Mouse (Mus musculus): ENCODE measurements at regions not wholly inside any gene's neighbourhood (a gene's known extent, or its start where the extent isn't known, plus 50 kb on each side); places are given as distances from the start of the nearest gene placed in this dataset.

- H3K36me3 ChIP-seq (ENCODE audit: insufficient read depth, low read length), result no peaks in the 10 kb centered on the region
- no peak for TF ChIP-seq POU5F1 (IDR thresholded peaks at IDR 0.05; ENCODE audit: borderline replicate concordance, low read length)
- TF ChIP-seq CTCF (conservative IDR thresholded peaks at IDR 0.05; ENCODE audit: low read length), result no peak
- no peak for TF ChIP-seq NANOG (IDR thresholded peaks at IDR 0.05; ENCODE audit: borderline replicate concordance, low read length)
- H3K9me3 ChIP-seq (ENCODE audit: low read length), result no peaks in the 10 kb centered on the region
- no peaks in the 10 kb centered on the region for H3K27me3 ChIP-seq (ENCODE audit: insufficient read depth, low read length)
- no peaks in the 10 kb centered on the region for H3K4me1 ChIP-seq (replicated peaks; ENCODE audit: low read depth, low read length)
- no peak overlapping the region for H3K4me3 ChIP-seq (replicated peaks; ENCODE audit: low read length)
These were observed 325.4 kb upstream of the Pard3b start for GRCm38 (mm10) chr1:61313196-61313595.

- no peaks in the 10 kb centered on the region for H3K36me3 ChIP-seq (ENCODE audit: insufficient read depth, low read length)
- no peaks in the 10 kb centered on the region for H3K27me3 ChIP-seq (ENCODE audit: insufficient read depth, low read length)
- TF ChIP-seq NANOG (IDR thresholded peaks at IDR 0.05; ENCODE audit: borderline replicate concordance, low read length) (no peak), POU5F1 (IDR thresholded peaks at IDR 0.05; ENCODE audit: borderline replicate concordance, low read length) (no peak), CTCF (conservative IDR thresholded peaks at IDR 0.05; ENCODE audit: low read length) (no peak)
- no peaks in the 10 kb centered on the region for H3K9me3 ChIP-seq (ENCODE audit: low read length)
- no peak overlapping the region for H3K4me3 ChIP-seq (replicated peaks; ENCODE audit: low read length)
- no peaks in the 10 kb centered on the region for H3K4me1 ChIP-seq (replicated peaks; ENCODE audit: low read depth, low read length)
These were observed 322.4 kb upstream of the Pard3b start for GRCm38 (mm10) chr1:61316261-61316660.

- TF ChIP-seq CTCF (conservative IDR thresholded peaks at IDR 0.05; ENCODE audit: low read length), result no peak
- TF ChIP-seq NANOG (IDR thresholded peaks at IDR 0.05; ENCODE audit: borderline replicate concordance, low read length), result no peak
- TF ChIP-seq POU5F1 (IDR thresholded peaks at IDR 0.05; ENCODE audit: borderline replicate concordance, low read length), result no peak
- H3K36me3 ChIP-seq (ENCODE audit: insufficient read depth, low read length), result no peaks in the 10 kb centered on the region
- H3K4me3 ChIP-seq (replicated peaks; ENCODE audit: low read length), result no peak overlapping the region
- H3K27me3 ChIP-seq (ENCODE audit: insufficient read depth, low read length), result no peaks in the 10 kb centered on the region
- H3K9me3 ChIP-seq (ENCODE audit: low read length), result no peaks in the 10 kb centered on the region
- no peaks in the 10 kb centered on the region for H3K4me1 ChIP-seq (replicated peaks; ENCODE audit: low read depth, low read length)
These were observed 321.9 kb upstream of the Pard3b start for GRCm38 (mm10) chr1:61316736-61317135.

- Histone ChIP-seq H3K4me1 (replicated peaks; ENCODE audit: low read depth, low read length) (no peaks in the 10 kb centered on the region), H3K36me3 (ENCODE audit: insufficient read depth, low read length) (no peaks in the 10 kb centered on the region), H3K27me3 (ENCODE audit: insufficient read depth, low read length) (no peaks in the 10 kb centered on the region), H3K9me3 (ENCODE audit: low read length) (no peaks in the 10 kb centered on the region), H3K4me3 (replicated peaks; ENCODE audit: low read length) (no peak overlapping the region)
- no peak for TF ChIP-seq NANOG (IDR thresholded peaks at IDR 0.05; ENCODE audit: borderline replicate concordance, low read length)
These were observed 320.6 kb upstream of the Pard3b start for GRCm38 (mm10) chr1:61318042-61318441.

- Histone ChIP-seq H3K36me3 (ENCODE audit: insufficient read depth, low read length) (no peaks in the 10 kb centered on the region), H3K4me1 (replicated peaks; ENCODE audit: low read depth, low read length) (no peaks in the 10 kb centered on the region), H3K4me3 (replicated peaks; ENCODE audit: low read length) (no peak overlapping the region), H3K27me3 (ENCODE audit: insufficient read depth, low read length) (no peaks in the 10 kb centered on the region), H3K9me3 (ENCODE audit: low read length) (no peaks in the 10 kb centered on the region)
- TF ChIP-seq CTCF (conservative IDR thresholded peaks at IDR 0.05; ENCODE audit: low read length) (no peak), POU5F1 (IDR thresholded peaks at IDR 0.05; ENCODE audit: borderline replicate concordance, low read length) (no peak), NANOG (IDR thresholded peaks at IDR 0.05; ENCODE audit: borderline replicate concordance, low read length) (no peak)
These were observed 317.0 kb upstream of the Pard3b start for GRCm38 (mm10) chr1:61321513-61322145.

GRCm38 (mm10) chr1:61331456-61331855 is 307.2 kb upstream of the Pard3b start:
- no peaks in the 10 kb centered on the region for H3K9me3 ChIP-seq (ENCODE audit: low read length)
- H3K27me3 ChIP-seq (ENCODE audit: insufficient read depth, low read length), result no peaks in the 10 kb centered on the region
- H3K4me3 ChIP-seq (replicated peaks; ENCODE audit: low read length), result no peak overlapping the region
- H3K36me3 ChIP-seq (ENCODE audit: insufficient read depth, low read length), result no peaks in the 10 kb centered on the region
- H3K4me1 ChIP-seq (replicated peaks; ENCODE audit: low read depth, low read length), result no peaks in the 10 kb centered on the region
- TF ChIP-seq NANOG (IDR thresholded peaks at IDR 0.05; ENCODE audit: borderline replicate concordance, low read length) (no peak), CTCF (conservative IDR thresholded peaks at IDR 0.05; ENCODE audit: low read length) (no peak), POU5F1 (IDR thresholded peaks at IDR 0.05; ENCODE audit: borderline replicate concordance, low read length) (no peak)

- TF ChIP-seq POU5F1 (IDR thresholded peaks at IDR 0.05; ENCODE audit: borderline replicate concordance, low read length) (no peak), NANOG (IDR thresholded peaks at IDR 0.05; ENCODE audit: borderline replicate concordance, low read length) (no peak), CTCF (conservative IDR thresholded peaks at IDR 0.05; ENCODE audit: low read length) (no peak)
- Histone ChIP-seq H3K36me3 (ENCODE audit: insufficient read depth, low read length) (no peaks in the 10 kb centered on the region), H3K4me3 (replicated peaks; ENCODE audit: low read length) (no peak overlapping the region), H3K4me1 (replicated peaks; ENCODE audit: low read depth, low read length) (no peaks in the 10 kb centered on the region), H3K27me3 (ENCODE audit: insufficient read depth, low read length) (no peaks in the 10 kb centered on the region), H3K9me3 (ENCODE audit: low read length) (no peaks in the 10 kb centered on the region)
These were observed 306.7 kb upstream of the Pard3b start for GRCm38 (mm10) chr1:61331906-61332305.

- Histone ChIP-seq H3K9me3 (ENCODE audit: low read length) (no peaks in the 10 kb centered on the region), H3K4me3 (replicated peaks; ENCODE audit: low read length) (no peak overlapping the region), H3K4me1 (replicated peaks; ENCODE audit: low read depth, low read length) (no peaks in the 10 kb centered on the region), H3K27me3 (ENCODE audit: insufficient read depth, low read length) (no peaks in the 10 kb centered on the region), H3K36me3 (ENCODE audit: insufficient read depth, low read length) (no peaks in the 10 kb centered on the region)
- TF ChIP-seq POU5F1 (IDR thresholded peaks at IDR 0.05; ENCODE audit: borderline replicate concordance, low read length), result no peak
- no peak for TF ChIP-seq NANOG (IDR thresholded peaks at IDR 0.05; ENCODE audit: borderline replicate concordance, low read length)
- TF ChIP-seq CTCF (conservative IDR thresholded peaks at IDR 0.05; ENCODE audit: low read length), result no peak
These were observed 302.3 kb upstream of the Pard3b start for GRCm38 (mm10) chr1:61336367-61336766.

GRCm38 (mm10) chr1:61352921-61353320 is 285.7 kb upstream of the Pard3b start:
- no peak overlapping the region for H3K4me3 ChIP-seq (replicated peaks; ENCODE audit: low read length)
- no peaks in the 10 kb centered on the region for H3K9me3 ChIP-seq (ENCODE audit: low read length)
- H3K27me3 ChIP-seq (ENCODE audit: insufficient read depth, low read length), result no peaks in the 10 kb centered on the region
- H3K4me1 ChIP-seq (replicated peaks; ENCODE audit: low read depth, low read length), result no peaks in the 10 kb centered on the region
- H3K36me3 ChIP-seq (ENCODE audit: insufficient read depth, low read length), result no peaks in the 10 kb centered on the region
- TF ChIP-seq NANOG (IDR thresholded peaks at IDR 0.05; ENCODE audit: borderline replicate concordance, low read length) (no peak), POU5F1 (IDR thresholded peaks at IDR 0.05; ENCODE audit: borderline replicate concordance, low read length) (no peak), CTCF (conservative IDR thresholded peaks at IDR 0.05; ENCODE audit: low read length) (no peak)
